Mouse (Mus musculus): Measurements from ENCODE around the gene Fadd. TPM values are rescaled to one million over a fixed set of nuclear protein-coding genes. Genes with fewer than 3 reads are reported as not detected.

The Fadd gene
- polyA plus RNA-seq (2012), result 0.16 and 0.23 TPM in 2 replicates

DNA sequence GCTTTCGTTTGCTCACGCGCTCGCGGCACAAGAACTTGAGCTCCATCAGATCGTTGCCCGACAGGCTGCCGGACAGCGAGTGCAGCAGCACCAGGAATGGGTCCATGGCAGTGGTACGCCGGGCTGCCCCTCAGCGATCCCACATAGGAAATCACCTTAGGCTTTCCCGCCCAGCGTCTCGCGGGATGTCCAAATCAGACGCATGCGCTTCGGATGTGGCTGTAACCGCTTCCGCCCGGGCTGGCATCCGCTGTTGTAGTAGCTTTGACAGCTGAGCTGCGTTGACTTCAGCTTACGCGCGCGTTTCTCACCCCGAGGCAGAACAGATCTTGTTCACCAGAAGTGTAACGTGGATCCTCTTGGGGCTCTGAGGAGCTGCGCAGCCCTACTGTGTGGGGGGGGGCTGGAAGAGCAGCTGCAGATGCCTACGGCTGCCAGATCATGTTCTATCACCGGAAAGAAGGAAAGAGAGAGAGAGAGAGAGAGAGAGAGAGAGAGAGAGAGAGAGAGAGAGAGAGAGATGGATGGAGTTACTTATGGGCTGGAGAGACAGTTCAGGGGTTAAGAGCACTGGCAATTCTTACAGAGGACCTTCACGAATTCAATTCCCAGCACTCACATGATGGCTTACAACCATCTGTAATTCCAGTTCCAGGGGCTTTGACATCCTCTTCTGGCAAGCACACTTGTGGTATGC, at the start of gene Fadd:
Fadd (minus strand) TSS at position 180 of the 697 bp plus-strand sequence.
- H3K4me3 ChIP-seq (replicated peaks), result peak within 1 kb of the TSS; percentile 77
- TF ChIP-seq GATA1 (IDR thresholded peaks at IDR 0.05; ENCODE audit: low read length) (no peak), TAL1 (IDR thresholded peaks at IDR 0.05; ENCODE audit: low read length) (no peak)
- peaks cover 34% of the 10 kb centered on the region for H3K4me1 ChIP-seq (ENCODE audit: control insufficient read depth)
- no peaks in the 10 kb centered on the region for H3K9me3 ChIP-seq (ENCODE audit: control insufficient read depth, low read length)
- H3K36me3 ChIP-seq (ENCODE audit: control insufficient read depth), result peaks cover 24% of the 10 kb centered on the region
- H3K27me3 ChIP-seq (ENCODE audit: control insufficient read depth), result no peaks in the 10 kb centered on the region

DNA sequence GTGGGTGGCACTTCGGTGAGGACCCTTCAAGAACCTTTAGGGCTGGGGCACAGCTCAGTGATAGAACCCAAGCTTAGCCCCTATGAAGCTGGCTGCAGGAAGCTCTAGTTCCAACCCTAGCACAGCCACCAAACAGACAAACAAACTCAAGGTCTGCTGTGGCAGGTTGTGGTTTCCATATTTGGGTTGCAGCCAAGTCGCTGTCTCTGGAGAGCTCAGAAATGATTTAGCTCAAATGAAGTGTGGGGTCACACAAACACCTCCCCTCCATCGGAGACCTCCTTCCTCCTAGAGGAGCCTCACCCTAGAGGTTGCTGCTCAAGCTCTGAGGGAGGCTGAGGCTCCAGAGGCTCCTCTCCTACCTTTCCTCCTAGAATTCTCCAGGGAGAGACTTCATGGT, 48.4 kb upstream of the Fadd start:
- Histone ChIP-seq H3K9me3 (ENCODE audit: control insufficient read depth, low read length) (no peaks in the 10 kb centered on the region), H3K4me1 (ENCODE audit: control insufficient read depth) (no peaks in the 10 kb centered on the region), H3K36me3 (ENCODE audit: control insufficient read depth) (peaks cover 12% of the 10 kb centered on the region), H3K27me3 (ENCODE audit: control insufficient read depth) (no peaks in the 10 kb centered on the region), H3K4me3 (replicated peaks) (no peak overlapping the region)
- TF ChIP-seq GATA1 (IDR thresholded peaks at IDR 0.05; ENCODE audit: low read length) (no peak), TAL1 (IDR thresholded peaks at IDR 0.05; ENCODE audit: low read length) (no peak)

DNA sequence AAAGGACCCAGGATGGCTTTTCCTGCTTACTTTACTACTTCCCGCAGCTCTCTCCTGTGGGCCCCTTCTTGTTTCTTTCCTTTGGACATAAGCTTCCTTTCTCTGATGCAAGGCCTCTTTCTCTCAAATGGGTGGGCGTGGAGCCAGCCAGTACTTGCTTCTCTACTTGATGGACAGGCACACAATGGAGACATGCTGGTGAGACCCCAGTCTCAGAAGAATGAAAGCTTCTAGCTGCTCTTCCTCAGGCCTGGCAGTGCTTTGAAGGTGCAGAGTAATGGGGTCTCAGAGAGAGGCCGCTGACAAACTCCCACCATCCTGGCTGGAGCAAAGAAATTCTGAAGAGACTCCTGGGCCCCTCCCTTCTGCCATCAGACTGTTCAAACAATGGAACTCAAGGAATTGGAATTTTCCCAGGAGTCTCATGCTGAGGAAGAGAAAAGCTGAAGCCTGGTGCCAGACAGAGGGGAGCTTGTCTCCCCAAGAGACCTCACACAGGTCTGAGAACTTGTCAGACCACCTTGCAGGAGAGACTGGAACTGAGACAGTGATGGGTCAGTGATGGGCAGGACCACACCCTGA, 46.2 kb upstream of the Fadd start:
- Histone ChIP-seq H3K36me3 (ENCODE audit: control insufficient read depth) (peaks cover 10% of the 10 kb centered on the region), H3K4me1 (ENCODE audit: control insufficient read depth) (no peaks in the 10 kb centered on the region), H3K4me3 (replicated peaks) (no peak overlapping the region), H3K27me3 (ENCODE audit: control insufficient read depth) (no peaks in the 10 kb centered on the region), H3K9me3 (ENCODE audit: control insufficient read depth, low read length) (no peaks in the 10 kb centered on the region)
- TF ChIP-seq TAL1 (IDR thresholded peaks at IDR 0.05; ENCODE audit: low read length) (no peak), GATA1 (IDR thresholded peaks at IDR 0.05; ENCODE audit: low read length) (no peak)

DNA sequence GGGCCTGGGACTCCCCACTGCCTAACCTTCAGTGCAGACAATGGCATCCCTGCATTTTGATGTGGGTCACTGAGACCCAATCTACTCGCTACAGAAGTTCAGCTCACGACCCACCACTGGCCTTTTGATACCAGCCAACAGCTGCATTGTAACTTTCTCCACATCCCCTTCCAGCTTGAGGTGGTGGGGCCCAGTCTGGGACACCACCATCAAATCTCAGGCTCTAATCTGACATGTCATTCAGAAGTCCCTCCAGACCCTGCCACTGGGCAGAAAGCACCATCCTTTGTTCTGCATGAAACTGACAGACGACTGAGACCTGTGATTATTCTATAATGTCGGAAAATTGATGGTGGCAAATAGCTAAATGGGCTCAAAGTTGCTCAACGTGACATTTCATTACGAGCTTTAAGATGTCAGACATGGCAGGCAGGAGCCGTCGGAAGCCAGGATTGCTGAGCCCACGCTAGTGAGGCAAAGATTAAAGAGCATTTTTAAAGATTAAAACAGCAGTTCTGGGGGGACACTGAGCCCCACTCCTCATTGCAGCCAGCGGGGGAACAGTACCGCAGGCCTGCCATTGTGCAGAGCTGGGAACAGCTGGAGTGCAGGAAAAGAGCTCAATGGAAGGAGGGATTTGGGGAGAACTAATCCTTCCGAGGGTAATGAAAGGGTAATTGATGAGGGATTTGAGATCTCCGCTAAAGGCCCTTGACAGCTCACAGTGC, 45.5 kb upstream of the Fadd start:
- H3K27me3 ChIP-seq (ENCODE audit: control insufficient read depth), result no peaks in the 10 kb centered on the region
- no peaks in the 10 kb centered on the region for H3K4me1 ChIP-seq (ENCODE audit: control insufficient read depth)
- no peaks in the 10 kb centered on the region for H3K9me3 ChIP-seq (ENCODE audit: control insufficient read depth, low read length)
- TF ChIP-seq GATA1 (IDR thresholded peaks at IDR 0.05; ENCODE audit: low read length) (no peak), TAL1 (IDR thresholded peaks at IDR 0.05; ENCODE audit: low read length) (no peak)
- H3K36me3 ChIP-seq (ENCODE audit: control insufficient read depth), result peaks cover 5% of the 10 kb centered on the region
- H3K4me3 ChIP-seq (replicated peaks), result no peak overlapping the region

DNA sequence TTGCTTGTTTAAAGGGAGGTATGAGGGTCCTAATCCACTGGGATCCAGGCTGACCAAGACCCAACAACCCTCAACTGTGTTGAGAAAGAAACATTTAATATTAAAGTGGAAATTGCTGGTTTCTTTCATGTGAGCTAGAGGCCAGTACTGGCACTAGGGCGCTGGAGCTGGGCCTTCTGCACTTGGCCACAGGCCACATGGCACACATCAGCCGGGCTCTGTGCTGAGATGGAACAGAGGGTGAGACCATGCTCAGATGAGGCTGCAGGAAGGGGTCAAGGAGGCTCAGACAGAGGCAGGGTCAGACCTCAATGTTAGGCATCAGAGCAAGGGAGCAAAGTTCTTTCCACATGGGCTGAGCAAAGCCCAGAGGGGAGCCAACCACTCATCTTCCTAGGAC, 43.8 kb upstream of the Fadd start:
- Histone ChIP-seq H3K4me3 (replicated peaks) (no peak overlapping the region), H3K27me3 (ENCODE audit: control insufficient read depth) (no peaks in the 10 kb centered on the region), H3K36me3 (ENCODE audit: control insufficient read depth) (peaks cover 4% of the 10 kb centered on the region), H3K4me1 (ENCODE audit: control insufficient read depth) (no peaks in the 10 kb centered on the region), H3K9me3 (ENCODE audit: control insufficient read depth, low read length) (no peaks in the 10 kb centered on the region)
- TF ChIP-seq GATA1 (IDR thresholded peaks at IDR 0.05; ENCODE audit: low read length) (no peak), TAL1 (IDR thresholded peaks at IDR 0.05; ENCODE audit: low read length) (no peak)

DNA sequence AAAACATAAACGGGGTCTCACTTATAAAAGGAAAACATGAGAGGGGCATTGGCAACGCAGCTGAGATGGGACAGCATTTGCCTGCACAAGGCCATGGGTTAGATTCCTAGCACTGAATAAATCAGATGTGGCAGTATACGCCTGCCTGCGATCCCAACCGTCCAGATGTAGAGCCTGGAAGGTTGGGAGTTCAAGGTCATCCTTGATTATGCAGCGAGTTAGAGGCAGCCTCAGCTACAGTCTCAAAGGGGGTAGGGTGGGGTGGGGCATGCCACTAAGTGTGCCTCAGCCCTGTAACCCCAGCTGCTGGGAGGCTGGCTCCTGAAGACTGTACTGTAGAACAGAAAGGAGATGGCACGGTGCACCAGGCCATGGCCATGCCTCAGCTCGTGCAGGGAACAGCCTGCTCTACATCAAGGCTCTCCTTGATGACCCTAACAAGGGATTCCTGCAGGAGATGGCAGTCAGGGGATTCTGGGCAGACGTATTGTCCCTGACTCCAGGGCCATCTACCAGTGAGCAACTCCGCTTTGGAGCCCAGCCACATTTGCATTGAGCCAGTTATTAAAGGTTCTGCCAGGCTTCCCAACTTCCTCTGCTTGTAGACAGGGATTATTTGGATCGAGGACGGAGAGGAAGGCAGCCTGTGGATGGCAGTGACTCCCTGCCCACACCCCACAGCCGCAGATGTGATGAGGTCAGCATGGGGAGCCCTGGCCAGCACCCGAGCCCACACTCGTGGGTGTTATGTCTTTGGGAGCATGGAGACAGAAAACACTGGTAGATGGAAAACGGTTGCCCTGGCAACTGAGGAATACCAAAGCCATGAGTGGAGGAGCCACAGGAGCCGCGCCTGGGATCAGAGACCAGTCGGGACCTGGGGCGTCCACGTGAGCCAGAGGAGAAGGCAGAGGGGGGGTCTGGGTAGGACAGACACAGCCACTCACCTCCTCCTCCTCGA, 38.7 kb upstream of the Fadd start:
- no peak for TF ChIP-seq TAL1 (IDR thresholded peaks at IDR 0.05; ENCODE audit: low read length)
- no peak for TF ChIP-seq GATA1 (IDR thresholded peaks at IDR 0.05; ENCODE audit: low read length)
- H3K9me3 ChIP-seq (ENCODE audit: control insufficient read depth, low read length), result no peaks in the 10 kb centered on the region
- no peaks in the 10 kb centered on the region for H3K27me3 ChIP-seq (ENCODE audit: control insufficient read depth)
- H3K36me3 ChIP-seq (ENCODE audit: control insufficient read depth), result no peaks in the 10 kb centered on the region
- no peak overlapping the region for H3K4me3 ChIP-seq (replicated peaks)
- no peaks in the 10 kb centered on the region for H3K4me1 ChIP-seq (ENCODE audit: control insufficient read depth)

DNA sequence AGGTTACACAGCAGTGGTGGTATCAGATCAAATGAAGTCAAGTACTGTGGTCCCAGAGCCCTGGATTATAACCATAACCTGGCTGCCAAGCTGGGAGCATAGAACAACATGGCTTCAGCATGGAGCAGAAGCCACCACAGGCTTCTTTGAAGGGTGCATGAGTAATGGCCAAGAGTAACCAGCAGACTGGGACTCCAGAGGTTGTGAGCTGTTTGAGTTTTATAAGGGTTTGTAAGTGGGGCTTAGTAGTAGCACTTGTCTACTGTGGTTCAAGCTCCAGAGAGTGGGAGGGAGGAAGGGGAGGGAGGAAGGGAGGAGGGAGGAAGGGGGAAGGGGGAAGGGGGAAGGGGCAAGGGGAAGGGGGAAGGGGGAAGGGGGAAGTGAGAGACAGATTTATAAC, 38.1 kb upstream of the Fadd start:
- Histone ChIP-seq H3K9me3 (ENCODE audit: control insufficient read depth, low read length) (no peaks in the 10 kb centered on the region), H3K4me1 (ENCODE audit: control insufficient read depth) (no peaks in the 10 kb centered on the region), H3K27me3 (ENCODE audit: control insufficient read depth) (no peaks in the 10 kb centered on the region), H3K36me3 (ENCODE audit: control insufficient read depth) (no peaks in the 10 kb centered on the region), H3K4me3 (replicated peaks) (no peak overlapping the region)
- TF ChIP-seq GATA1 (IDR thresholded peaks at IDR 0.05; ENCODE audit: low read length) (no peak), TAL1 (IDR thresholded peaks at IDR 0.05; ENCODE audit: low read length) (no peak)

DNA sequence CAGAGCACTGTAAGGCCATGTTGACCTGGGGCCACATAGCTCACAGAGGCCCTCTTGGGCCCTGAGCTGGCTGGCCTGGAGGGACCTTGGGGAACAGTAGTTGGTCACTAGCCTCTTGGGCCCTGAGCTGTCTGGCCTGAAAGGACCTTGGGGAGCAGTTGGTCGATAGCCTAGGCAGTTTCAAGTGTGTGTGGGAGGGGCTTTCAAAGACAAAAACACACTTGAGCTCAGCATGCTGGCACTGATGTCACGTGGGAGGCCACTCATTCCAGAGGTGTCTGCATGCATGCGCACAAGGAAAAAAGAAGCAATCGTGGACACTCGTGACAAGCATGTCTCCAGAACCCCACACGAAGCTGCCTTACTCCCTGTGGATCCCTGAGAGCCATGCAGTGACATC, 33.1 kb upstream of the Fadd start:
- no peaks in the 10 kb centered on the region for H3K9me3 ChIP-seq (ENCODE audit: control insufficient read depth, low read length)
- H3K4me1 ChIP-seq (ENCODE audit: control insufficient read depth), result no peaks in the 10 kb centered on the region
- H3K36me3 ChIP-seq (ENCODE audit: control insufficient read depth), result no peaks in the 10 kb centered on the region
- H3K4me3 ChIP-seq (replicated peaks), result no peak overlapping the region
- no peaks in the 10 kb centered on the region for H3K27me3 ChIP-seq (ENCODE audit: control insufficient read depth)
- TF ChIP-seq TAL1 (IDR thresholded peaks at IDR 0.05; ENCODE audit: low read length), result no peak
- TF ChIP-seq GATA1 (IDR thresholded peaks at IDR 0.05; ENCODE audit: low read length), result no peak

All from erythroblast, embryonic 14.5 days (primary cell).